Mouse (Mus musculus): ENCODE measurements at regions not wholly inside any gene's neighbourhood (a gene's known extent, or its start where the extent isn't known, plus 50 kb on each side); places are given as distances from the start of the nearest gene placed in this dataset.

- no peak for ATAC-seq (ENCODE audit: extremely low read depth, insufficient number of reproducible peaks, low FRiP score, poor library complexity, severe bottlenecking)
- TF ChIP-seq TAL1 (conservative IDR thresholded peaks at IDR 0.05; ENCODE audit: low read depth, low read length) (no peak), GATA2 (IDR thresholded peaks at IDR 0.05; ENCODE audit: borderline replicate concordance, low read depth, low read length) (no peak), GATA1 (IDR thresholded peaks at IDR 0.05; ENCODE audit: borderline replicate concordance, low read length) (no peak), CTCF (IDR thresholded peaks at IDR 0.05; ENCODE audit: low read depth, low read length) (no peak), POLR2AphosphoS5 (IDR thresholded peaks at IDR 0.05; ENCODE audit: insufficient replicate concordance, low read depth, low read length) (no peak)
Observed at GRCm38 (mm10) chr16:93287520-93287919, 316.3 kb downstream of the Setd4 start.

GRCm38 (mm10) chr16:93286816-93287215 lies 317.0 kb downstream of the Setd4 start:
- TF ChIP-seq CTCF (IDR thresholded peaks at IDR 0.05; ENCODE audit: low read depth, low read length) (no peak), TAL1 (conservative IDR thresholded peaks at IDR 0.05; ENCODE audit: low read depth, low read length) (no peak), GATA1 (IDR thresholded peaks at IDR 0.05; ENCODE audit: borderline replicate concordance, low read length) (no peak), POLR2AphosphoS5 (IDR thresholded peaks at IDR 0.05; ENCODE audit: insufficient replicate concordance, low read depth, low read length) (no peak), GATA2 (IDR thresholded peaks at IDR 0.05; ENCODE audit: borderline replicate concordance, low read depth, low read length) (no peak)
- H3K4me3 ChIP-seq (ENCODE audit: low read depth, low read length) = no peak overlapping the region
- ATAC-seq (ENCODE audit: extremely low read depth, insufficient number of reproducible peaks, low FRiP score, poor library complexity, severe bottlenecking) (no peak), DNase-seq (ENCODE audit: low spot score) (no peak)
- peaks cover 8% of the 10 kb centered on the region for H3K4me1 ChIP-seq (ENCODE audit: insufficient read depth, low read depth, low read length)
- no peaks in the 10 kb centered on the region for H3K36me3 ChIP-seq (replicated peaks)
- H3K9me3 ChIP-seq (replicated peaks) = peaks cover 3% of the 10 kb centered on the region; the same call in 1 of the 2 replicates
- peaks cover 31% of the 10 kb centered on the region for H3K27me3 ChIP-seq (ENCODE audit: insufficient read depth, low read length)

More at GRCm38 (mm10) chr16:93287520-93287919, 316.3 kb downstream of the Setd4 start:
- Histone ChIP-seq H3K9me3 (replicated peaks) (peaks cover 3% of the 10 kb centered on the region; the same call in 1 of the 2 replicates), H3K27me3 (ENCODE audit: insufficient read depth, low read length) (peaks cover 29% of the 10 kb centered on the region), H3K36me3 (replicated peaks) (no peaks in the 10 kb centered on the region), H3K4me3 (ENCODE audit: low read depth, low read length) (no peak overlapping the region), H3K4me1 (ENCODE audit: insufficient read depth, low read depth, low read length) (peaks cover 10% of the 10 kb centered on the region)
- DNase-seq (ENCODE audit: low spot score) = no peak

GRCm38 (mm10) chr16:93285191-93285590 lies 318.7 kb downstream of the Setd4 start:
- no peak for ATAC-seq (ENCODE audit: extremely low read depth, insufficient number of reproducible peaks, low FRiP score, poor library complexity, severe bottlenecking)
- peaks cover 6% of the 10 kb centered on the region for H3K4me1 ChIP-seq (ENCODE audit: insufficient read depth, low read depth, low read length)
- no peak for DNase-seq (ENCODE audit: low spot score)
- peaks cover 37% of the 10 kb centered on the region for H3K27me3 ChIP-seq (ENCODE audit: insufficient read depth, low read length)
- TF ChIP-seq TAL1 (conservative IDR thresholded peaks at IDR 0.05; ENCODE audit: low read depth, low read length) (no peak), CTCF (IDR thresholded peaks at IDR 0.05; ENCODE audit: low read depth, low read length) (no peak), POLR2AphosphoS5 (IDR thresholded peaks at IDR 0.05; ENCODE audit: insufficient replicate concordance, low read depth, low read length) (no peak), GATA2 (IDR thresholded peaks at IDR 0.05; ENCODE audit: borderline replicate concordance, low read depth, low read length) (no peak), GATA1 (IDR thresholded peaks at IDR 0.05; ENCODE audit: borderline replicate concordance, low read length) (no peak)
- H3K9me3 ChIP-seq (replicated peaks) = peaks cover 3% of the 10 kb centered on the region; the same call in 1 of the 2 replicates
- no peaks in the 10 kb centered on the region for H3K36me3 ChIP-seq (replicated peaks)
- no peak overlapping the region for H3K4me3 ChIP-seq (ENCODE audit: low read depth, low read length)

GRCm38 (mm10) chr16:93281715-93282114 lies 322.1 kb downstream of the Setd4 start:
- DNase-seq (ENCODE audit: low spot score) = no peak
- Histone ChIP-seq H3K36me3 (replicated peaks) (no peaks in the 10 kb centered on the region), H3K9me3 (replicated peaks) (peaks cover 3% of the 10 kb centered on the region; the same call in 1 of the 2 replicates), H3K4me3 (ENCODE audit: low read depth, low read length) (no peak overlapping the region), H3K4me1 (ENCODE audit: insufficient read depth, low read depth, low read length) (peaks cover 4% of the 10 kb centered on the region; the same call in 1 of the 2 replicates), H3K27me3 (ENCODE audit: insufficient read depth, low read length) (peaks cover 43% of the 10 kb centered on the region)
- ATAC-seq (ENCODE audit: extremely low read depth, insufficient number of reproducible peaks, low FRiP score, poor library complexity, severe bottlenecking) = no peak
- TF ChIP-seq GATA2 (IDR thresholded peaks at IDR 0.05; ENCODE audit: borderline replicate concordance, low read depth, low read length) = no peak
- no peak for TF ChIP-seq POLR2AphosphoS5 (IDR thresholded peaks at IDR 0.05; ENCODE audit: insufficient replicate concordance, low read depth, low read length)
- TF ChIP-seq GATA1 (IDR thresholded peaks at IDR 0.05; ENCODE audit: borderline replicate concordance, low read length) = no peak
- no peak for TF ChIP-seq CTCF (IDR thresholded peaks at IDR 0.05; ENCODE audit: low read depth, low read length)
- TF ChIP-seq TAL1 (conservative IDR thresholded peaks at IDR 0.05; ENCODE audit: low read depth, low read length) = no peak

- Histone ChIP-seq H3K4me3 (ENCODE audit: low read depth, low read length) (no peak overlapping the region), H3K36me3 (replicated peaks) (no peaks in the 10 kb centered on the region), H3K27me3 (ENCODE audit: insufficient read depth, low read length) (peaks cover 53% of the 10 kb centered on the region), H3K9me3 (replicated peaks) (no peaks in the 10 kb centered on the region), H3K4me1 (ENCODE audit: insufficient read depth, low read depth, low read length) (no peaks in the 10 kb centered on the region)
- DNase-seq (ENCODE audit: low spot score) (no peak), ATAC-seq (ENCODE audit: extremely low read depth, insufficient number of reproducible peaks, low FRiP score, poor library complexity, severe bottlenecking) (no peak)
- no peak for TF ChIP-seq GATA1 (IDR thresholded peaks at IDR 0.05; ENCODE audit: borderline replicate concordance, low read length)
- TF ChIP-seq CTCF (IDR thresholded peaks at IDR 0.05; ENCODE audit: low read depth, low read length) = no peak
- TF ChIP-seq TAL1 (conservative IDR thresholded peaks at IDR 0.05; ENCODE audit: low read depth, low read length) = no peak
- TF ChIP-seq POLR2AphosphoS5 (IDR thresholded peaks at IDR 0.05; ENCODE audit: insufficient replicate concordance, low read depth, low read length) = no peak
- TF ChIP-seq GATA2 (IDR thresholded peaks at IDR 0.05; ENCODE audit: borderline replicate concordance, low read depth, low read length) = no peak
Observed at GRCm38 (mm10) chr16:93272636-93273035, 331.2 kb downstream of the Setd4 start.

GRCm38 (mm10) chr16:93272146-93272545 lies 331.7 kb downstream of the Setd4 start:
- Histone ChIP-seq H3K9me3 (replicated peaks) (no peaks in the 10 kb centered on the region), H3K4me1 (ENCODE audit: insufficient read depth, low read depth, low read length) (0 out of 2 replicates have a peak, but pooled peaks cover 4% of the 10 kb centered on the region), H3K36me3 (replicated peaks) (no peaks in the 10 kb centered on the region), H3K4me3 (ENCODE audit: low read depth, low read length) (no peak overlapping the region), H3K27me3 (ENCODE audit: insufficient read depth, low read length) (peaks cover 53% of the 10 kb centered on the region)
- ATAC-seq (ENCODE audit: extremely low read depth, insufficient number of reproducible peaks, low FRiP score, poor library complexity, severe bottlenecking) (no peak), DNase-seq (ENCODE audit: low spot score) (no peak)
- TF ChIP-seq GATA2 (IDR thresholded peaks at IDR 0.05; ENCODE audit: borderline replicate concordance, low read depth, low read length) (no peak), CTCF (IDR thresholded peaks at IDR 0.05; ENCODE audit: low read depth, low read length) (no peak), TAL1 (conservative IDR thresholded peaks at IDR 0.05; ENCODE audit: low read depth, low read length) (no peak), POLR2AphosphoS5 (IDR thresholded peaks at IDR 0.05; ENCODE audit: insufficient replicate concordance, low read depth, low read length) (no peak), GATA1 (IDR thresholded peaks at IDR 0.05; ENCODE audit: borderline replicate concordance, low read length) (no peak)
